Mouse (Mus musculus) lung, postnatal 0 days (tissue): ENCODE data around the gene Aup1. TPM values are rescaled to one million over a fixed set of nuclear protein-coding genes. Genes with fewer than 3 reads are reported as not detected.
A peak's percentile ranks its signal among the peaks of the same experiment; 100 is the strongest.

Source experiments
- ATAC-seq: fragments of 200-750 bp; cut with Nextera tagmentation; 2 replicates; pipeline ENCODE4 v1.8.0; 2017; ENCODE audit warnings: moderate library complexity
- DNase-seq: peaks from one replicate; pipeline ENCODE4 v3.0.0-alpha.2; 2016; ENCODE audit warnings: low spot score
- H3K27ac ChIP-seq: fragments of 300-500 bp; sonication (generic); 2 replicates; pipeline ENCODE4 v1.5.1; 2014; ENCODE audit warnings: antibody characterized with exemption, mild to moderate bottlenecking, low read length, mixed read lengths
- H3K27me3 ChIP-seq: fragments of 300-500 bp; sonication (generic); replicated peaks from 2 replicates; pipeline ENCODE4 v1.6.1; 2014; ENCODE audit warnings: low read length, mixed read lengths; ENCODE audit not compliant: insufficient read depth
- H3K36me3 ChIP-seq: fragments of 300-500 bp; sonication (generic); 2 replicates; pipeline ENCODE4 v1.6.1; 2014; ENCODE audit warnings: low read length, mixed read lengths; ENCODE audit not compliant: insufficient read depth
- H3K4me1 ChIP-seq: fragments of 300-500 bp; sonication (generic); 2 replicates; pipeline ENCODE4 v1.6.1; 2014; ENCODE audit warnings: antibody characterized with exemption, low read depth, low read length, mixed read lengths; ENCODE audit not compliant: insufficient read depth
- H3K4me2 ChIP-seq: fragments of 300-500 bp; sonication (generic); replicated peaks from 2 replicates; pipeline ENCODE4 v1.6.1; 2014; ENCODE audit warnings: low read depth, mild to moderate bottlenecking, low read length, moderate library complexity, mixed read lengths
- H3K4me3 ChIP-seq: fragments of 300-500 bp; sonication (generic); 2 replicates; pipeline ENCODE4 v1.5.1; 2014; ENCODE audit warnings: low read depth, low read length
- H3K9ac ChIP-seq: fragments of 300-500 bp; sonication (generic); replicated peaks from 2 replicates; pipeline ENCODE4 v1.6.1; 2014; ENCODE audit warnings: low read depth, mild to moderate bottlenecking
- H3K9me3 ChIP-seq: fragments of 300-500 bp; sonication (generic); 2 replicates; pipeline ENCODE4 v1.6.1; 2016; ENCODE audit warnings: low read length, mixed read lengths
- CTCF ChIP-seq: IDR thresholded peaks from 2 replicates; pipeline ENCODE4 v1.5.1; 2016; ENCODE audit warnings: antibody characterized with exemption, mild to moderate bottlenecking
- EP300 ChIP-seq: IDR thresholded peaks from 2 replicates; pipeline ENCODE4 v1.6.1; 2016; ENCODE audit warnings: antibody characterized with exemption, mild to moderate bottlenecking, control low read depth
- WGBS: fragments of 180-500 bp; shearing (Covaris S2); extraction: QIAGEN DNeasy Blood & Tissue Kit; methylation state at CpG from one replicate; pipeline ENCODE4 v1.1.7; 2014; 5-methylcytosine and 5-hydroxymethylcytosine counted together
- microRNA counts: library from miRNA; unstranded; fragments of <30 nt; microRNA quantifications from one replicate; lab custom pipeline; 2015
- microRNA-seq: library from miRNA; unstranded; fragments of <30 nt; microRNA quantifications from one replicate; pipeline ENCODE4, GENCODE M21; 2016
- polyA plus RNA-seq: library from polyadenylated mRNA; unstranded; fragments of >200 nt; fragmentation: Nextera tagmentation; extraction: Ambion mirVana; gene quantifications from 2 replicates; pipeline ENCODE4 v1.2.1, GENCODE M21; 2015

Gene Aup1
- polyA plus RNA-seq, 1 experiment from 2014 or later, result 201 TPM

DNA sequence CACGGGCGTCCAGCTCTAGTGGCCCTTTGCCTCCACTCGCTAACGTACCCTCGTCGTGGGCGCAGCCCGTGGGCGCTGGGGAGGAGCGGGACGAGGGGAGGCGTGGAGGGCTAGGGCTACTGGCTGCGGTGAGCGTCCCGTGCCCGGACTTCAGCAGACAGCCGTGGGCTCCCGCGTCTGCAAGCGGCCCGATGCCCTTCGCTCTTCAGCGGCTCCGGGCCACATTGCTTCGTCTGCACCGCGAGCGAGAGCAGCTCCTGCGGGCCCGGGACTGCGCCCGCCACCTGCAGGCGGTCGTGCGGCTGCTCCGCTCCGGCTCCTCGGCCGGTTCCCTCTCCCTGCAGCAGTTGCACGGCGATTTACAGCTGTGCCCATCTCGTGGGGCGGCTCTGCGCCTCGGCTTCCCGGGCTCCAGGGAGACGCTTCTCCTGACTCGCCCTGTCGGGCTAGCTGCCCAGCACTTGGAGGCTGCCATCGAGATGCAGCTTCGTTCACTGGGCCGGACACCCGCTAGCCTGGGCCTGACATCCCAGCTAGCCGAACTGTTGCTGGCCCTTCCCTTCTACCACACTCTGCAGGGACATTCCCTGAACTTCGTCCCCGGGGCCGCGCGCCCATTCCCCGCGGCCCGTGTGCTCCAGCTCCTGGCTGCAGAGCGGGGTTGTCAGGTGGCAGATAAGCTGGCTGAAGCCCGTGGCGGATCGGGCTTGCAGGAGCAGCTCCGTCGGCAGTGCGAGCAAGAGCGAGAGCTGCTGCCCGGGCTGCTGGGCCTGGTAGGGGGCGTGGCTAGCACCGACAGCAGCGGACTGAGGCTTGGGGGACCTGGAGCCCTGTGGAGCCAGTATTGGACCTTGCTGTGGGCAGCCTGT, 47.6 kb downstream of the Aup1 start:
- no peaks in the 10 kb centered on the region for H3K9me3 ChIP-seq
- H3K9ac ChIP-seq, result peak overlapping the region; percentile 43; the same call in 1 of the 2 replicates
- TF ChIP-seq CTCF (peak; percentile 68), EP300 (no peak)
- H3K27me3 ChIP-seq, result no peaks in the 10 kb centered on the region
- H3K4me1 ChIP-seq, result peaks cover 7% of the 10 kb centered on the region
- H3K36me3 ChIP-seq, result no peaks in the 10 kb centered on the region
- peak overlapping the region; percentile 81 for H3K27ac ChIP-seq
- DNase-seq (peak; percentile 73), ATAC-seq (peak; percentile 86)
- peak overlapping the region; percentile 69 for H3K4me3 ChIP-seq
- 1% methylated on average over 62 of the region's 74 CpGs for WGBS
- H3K4me2 ChIP-seq, result peak overlapping the region; percentile 91

DNA sequence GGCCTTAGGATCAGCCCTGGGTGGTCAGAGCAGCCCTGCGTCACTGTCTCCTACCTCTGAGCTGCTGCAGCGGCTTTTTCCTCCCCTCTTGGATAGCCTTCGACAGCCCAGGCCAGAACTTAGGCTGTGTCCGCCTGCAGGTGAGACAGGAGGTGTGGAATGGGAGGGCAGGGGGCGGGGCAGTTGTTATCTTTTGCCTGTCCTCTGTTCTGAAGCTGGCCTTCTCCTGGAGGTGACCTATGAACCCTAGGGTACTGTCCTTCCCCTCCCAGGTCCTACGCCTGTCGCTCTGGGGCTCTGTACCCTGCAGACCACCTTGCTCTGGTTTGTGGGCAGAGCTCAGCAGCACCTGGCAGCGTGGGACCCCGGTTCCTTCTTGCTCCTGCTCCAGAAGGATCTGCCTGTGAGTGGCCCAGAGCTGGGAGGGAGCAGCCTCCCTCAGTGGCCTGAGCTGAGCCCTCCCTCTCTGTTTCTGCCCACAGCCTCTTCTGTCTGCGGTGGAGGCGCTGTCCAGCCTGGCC, 48.9 kb downstream of the Aup1 start:
- no peaks in the 10 kb centered on the region for H3K36me3 ChIP-seq
- H3K4me2 ChIP-seq, result no peak overlapping the region
- ATAC-seq (no peak), DNase-seq (no peak)
- TF ChIP-seq EP300 (no peak), CTCF (no peak)
- H3K9me3 ChIP-seq, result no peaks in the 10 kb centered on the region
- H3K4me1 ChIP-seq, result peaks cover 7% of the 10 kb centered on the region
- H3K27ac ChIP-seq, result no peak overlapping the region
- H3K27me3 ChIP-seq, result no peaks in the 10 kb centered on the region
- 57% methylated on average over 11 of the region's 11 CpGs for WGBS
- no peak overlapping the region for H3K4me3 ChIP-seq
- no peak overlapping the region for H3K9ac ChIP-seq

GRCm38 (mm10) chr6:83104158-83104557, 49.8 kb downstream of the Aup1 start:
- no peak for TF ChIP-seq EP300
- TF ChIP-seq CTCF, result no peak
- Histone ChIP-seq H3K27me3 (no peaks in the 10 kb centered on the region), H3K27ac (no peak overlapping the region), H3K9ac (no peak overlapping the region), H3K4me1 (peaks cover 10% of the 10 kb centered on the region), H3K4me2 (no peak overlapping the region), H3K9me3 (no peaks in the 10 kb centered on the region), H3K36me3 (no peaks in the 10 kb centered on the region), H3K4me3 (no peak overlapping the region)
- DNase-seq (no peak), ATAC-seq (no peak)
- WGBS, result 68% methylated on average over 4 of the region's 4 CpGs

MicroRNA genes within 50 kb of the gene (microRNA counts, 519-probe panel; counts per million panel counts)
- not detected for microRNA mmu-miR-3470a+mmu-miR-3470b (lab: Ali Mortazavi, UCI)

Small RNA genes within 50 kb of the gene (microRNA-seq; reads per million reads assigned to microRNA genes)
- gene Mir3470a, result not detected
- not detected for gene Mir7040

Other genes with a start within 250 kb of the Aup1 start
- gene Sema4f, start 114.8 kb upstream of the Aup1 start, polyA plus RNA-seq, result 8.8 and 14.3 TPM in 2 replicates
- 1.8 and 2.5 TPM in 2 replicates for gene M1ap, start 107.6 kb upstream of the Aup1 start, polyA plus RNA-seq
- gene Dok1, start 21.1 kb upstream of the Aup1 start, polyA plus RNA-seq, result 22.8 and 23.3 TPM in 2 replicates
- gene Loxl3, start 20.3 kb upstream of the Aup1 start, polyA plus RNA-seq, result 10.1 and 11.4 TPM in 2 replicates
- gene Htra2, start 752 bp downstream of the Aup1 start, polyA plus RNA-seq, result 50.5 and 55.5 TPM in 2 replicates
- 1.9 and 2.4 TPM in 2 replicates for gene Dqx1, start 3.3 kb downstream of the Aup1 start, polyA plus RNA-seq
- gene Tlx2, start 15.8 kb downstream of the Aup1 start, polyA plus RNA-seq, result not detected in 2 replicates
- 24.3 and 26.0 TPM in 2 replicates for gene Pcgf1, start 23.3 kb downstream of the Aup1 start, polyA plus RNA-seq
- 1.9 and 3.4 TPM in 2 replicates for gene Lbx2, start 31.8 kb downstream of the Aup1 start, polyA plus RNA-seq
- 1.2 and 1.5 TPM in 2 replicates for gene Ccdc142, start 47.1 kb downstream of the Aup1 start, polyA plus RNA-seq
- gene Gm42688, start 47.1 kb downstream of the Aup1 start, polyA plus RNA-seq, result 1.9 TPM in 2 replicates
- gene Mrpl53, start 54.5 kb downstream of the Aup1 start, polyA plus RNA-seq, result 127 and 128 TPM in 2 replicates
- gene Mogs, start 61.0 kb downstream of the Aup1 start, polyA plus RNA-seq, result 21.6 and 23.5 TPM in 2 replicates
- 57.9 and 62.4 TPM in 2 replicates for gene Wbp1, start 67.0 kb downstream of the Aup1 start, polyA plus RNA-seq
- 14.5 and 18.1 TPM in 2 replicates for gene Ino80b, start 70.9 kb downstream of the Aup1 start, polyA plus RNA-seq
- gene Rtkn, start 80.9 kb downstream of the Aup1 start, polyA plus RNA-seq, result 51.2 and 63.8 TPM in 2 replicates
- 3.1 and 3.3 TPM in 2 replicates for gene Wdr54, start 101.9 kb downstream of the Aup1 start, polyA plus RNA-seq
- 6.1 and 9.8 TPM in 2 replicates for gene 1700003E16Rik, start 101.9 kb downstream of the Aup1 start, polyA plus RNA-seq
- gene Dctn1, start 111.4 kb downstream of the Aup1 start, polyA plus RNA-seq, result 55.3 and 63.7 TPM in 2 replicates
- 5.0 and 5.3 TPM in 2 replicates for gene Slc4a5, start 165.3 kb downstream of the Aup1 start, polyA plus RNA-seq